26 mouse cellular contexts compared by ENCODE assay signal in the genomic region with DNA sequence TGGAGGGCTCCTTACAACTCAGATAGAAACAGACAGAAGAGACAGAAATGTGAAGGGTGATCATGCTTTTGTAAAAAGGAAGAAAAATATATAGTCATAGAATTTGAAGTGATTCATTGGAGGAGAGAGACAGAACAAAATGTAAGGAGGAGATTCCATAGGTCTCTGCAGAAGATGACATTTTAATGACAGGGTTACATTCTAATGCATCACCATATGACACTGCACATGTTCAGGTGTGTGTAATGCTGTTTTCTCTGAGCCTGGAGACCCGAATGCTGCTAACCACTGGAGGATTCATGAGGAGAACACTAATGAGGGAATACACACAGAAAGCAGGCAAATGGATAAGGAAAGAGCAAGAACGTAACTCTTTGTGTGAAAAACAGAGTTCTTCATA. TPM values are rescaled to one million over a fixed set of nuclear protein-coding genes. Genes with fewer than 3 reads are reported as not detected.
A peak's percentile ranks its signal among the peaks of the same experiment; 100 is the strongest.
DNase-seq lines count a peak whose midpoint lies in the region; ATAC-seq and TF ChIP-seq lines count a peak whose summit lies in the region.
"Had no signal": no experiment of that assay in that cellular context is flagged by ENCODE, and none has a peak within 500 bp of the region (broad histone marks: within the 10 kb centered on the region; RNA-seq: fewer than 3 reads in every experiment).

No protein-coding gene starts in this region.

- no peak overlapping the region for H3K9ac ChIP-seq in liver, embryonic 12.5 days
- H3K9ac ChIP-seq in liver, embryonic 11.5 days (ENCODE audit: low read depth, low read length), result no peak overlapping the region
- H3K9ac ChIP-seq in liver, postnatal 0 days (replicated peaks), result no peak overlapping the region
- no peak overlapping the region for H3K9ac ChIP-seq in hindbrain, postnatal 0 days (replicated peaks; ENCODE audit: low read length)
- H3K9ac ChIP-seq: embryonic facial prominence, embryonic 15.5 days; hindbrain, embryonic 12.5 days had no signal

- no peak for DNase-seq in liver, embryonic 11.5 days (ENCODE audit: low spot score)
- no peak for DNase-seq in spleen, adult 2 months (ENCODE audit: low read depth in 1 of 2, low spot score in 2 of 2)
- DNase-seq in spleen, postnatal 14 days (ENCODE audit: low spot score in 2 of 2), result no peak
- DNase-seq in liver, postnatal 0 days, result no peak
- DNase-seq in left cerebral cortex, adult 11 months (ENCODE audit: low spot score), result no peak
- DNase-seq in cerebellum, adult 11-12 months, result no peak
- DNase-seq in hindbrain, postnatal 0 days (ENCODE audit: low spot score), result no peak
- DNase-seq: adrenal gland, postnatal 14 days; cerebellum, adult 2 months; cerebellum, postnatal 10 days; embryo, embryonic 11 days; gastrocnemius, postnatal 36 days; heart, adult 11 months; heart, postnatal 10 days; heart, postnatal 4 days had no signal

- H3K27me3 ChIP-seq in liver, embryonic 12.5 days (replicated peaks), result no peaks in the 10 kb centered on the region
- H3K27me3 ChIP-seq in liver, embryonic 11.5 days (replicated peaks; ENCODE audit: control insufficient read depth, insufficient read depth, low read length), result no peaks in the 10 kb centered on the region
- no peaks in the 10 kb centered on the region for H3K27me3 ChIP-seq in spleen, adult 2 months (ENCODE audit: control insufficient read depth, insufficient read depth, low read length)
- H3K27me3 ChIP-seq in liver, postnatal 0 days (ENCODE audit: insufficient read depth, low read length), result no peaks in the 10 kb centered on the region
- H3K27me3 ChIP-seq in hindbrain, postnatal 0 days (ENCODE audit: insufficient read depth, low read length), result no peaks in the 10 kb centered on the region
- H3K27me3 ChIP-seq: embryonic facial prominence, embryonic 15.5 days; hindbrain, embryonic 12.5 days had no signal

- 65% methylated on average over 2 of the region's 2 CpGs for WGBS in liver, embryonic 12.5 days (ENCODE audit: insufficient replicate concordance)
- WGBS in liver, embryonic 11.5 days, result 80% methylated on average over 2 of the region's 2 CpGs
- 28% methylated on average over 2 of the region's 2 CpGs for WGBS in spleen, adult 2 months
- 60% methylated on average over 2 of the region's 2 CpGs for WGBS in liver, postnatal 0 days (ENCODE audit: insufficient replicate concordance)
- 79% methylated on average over 2 of the region's 2 CpGs for WGBS in hindbrain, postnatal 0 days

- no peaks in the 10 kb centered on the region for H3K9me3 ChIP-seq in liver, embryonic 12.5 days (replicated peaks)
- H3K9me3 ChIP-seq in liver, embryonic 11.5 days (ENCODE audit: control insufficient read depth, low read length), result no peaks in the 10 kb centered on the region
- no peaks in the 10 kb centered on the region for H3K9me3 ChIP-seq in liver, postnatal 0 days (ENCODE audit: low read length)
- no peaks in the 10 kb centered on the region for H3K9me3 ChIP-seq in hindbrain, postnatal 0 days (ENCODE audit: low read length)
- H3K9me3 ChIP-seq: embryonic facial prominence, embryonic 15.5 days; forebrain, embryonic 10.5 days; hindbrain, embryonic 12.5 days had no signal

- no peak overlapping the region for H3K27ac ChIP-seq in liver, embryonic 12.5 days
- H3K27ac ChIP-seq in liver, embryonic 11.5 days (ENCODE audit: low read depth, low read length), result no peak overlapping the region
- no peak overlapping the region; the same call in 1 of the 2 replicates for H3K27ac ChIP-seq in spleen, adult 2 months (ENCODE audit: insufficient read depth, low read length)
- H3K27ac ChIP-seq in liver, postnatal 0 days (ENCODE audit: low read depth), result no peak overlapping the region
- no peak overlapping the region for H3K27ac ChIP-seq in hindbrain, postnatal 0 days
- H3K27ac ChIP-seq: embryonic facial prominence, embryonic 15.5 days; forebrain, embryonic 10.5 days; hindbrain, embryonic 12.5 days had no signal

- H3K4me1 ChIP-seq in liver, embryonic 12.5 days, result no peaks in the 10 kb centered on the region
- no peaks in the 10 kb centered on the region for H3K4me1 ChIP-seq in liver, embryonic 11.5 days (replicated peaks; ENCODE audit: control insufficient read depth, insufficient read depth, low read length)
- H3K4me1 ChIP-seq in spleen, adult 2 months (ENCODE audit: control insufficient read depth, insufficient read depth, insufficient read length), result peaks cover 3% of the 10 kb centered on the region; the same call in 1 of the 2 replicates
- H3K4me1 ChIP-seq in liver, postnatal 0 days (ENCODE audit: insufficient read depth), result no peaks in the 10 kb centered on the region
- H3K4me1 ChIP-seq in hindbrain, postnatal 0 days (ENCODE audit: insufficient read depth, low read length), result no peaks in the 10 kb centered on the region
- H3K4me1 ChIP-seq: embryonic facial prominence, embryonic 15.5 days; forebrain, embryonic 10.5 days; hindbrain, embryonic 12.5 days had no signal

- H3K4me3 ChIP-seq in liver, embryonic 12.5 days, result no peak overlapping the region
- H3K4me3 ChIP-seq in liver, embryonic 11.5 days (ENCODE audit: low read depth, low read length), result no peak overlapping the region
- H3K4me3 ChIP-seq in spleen, adult 2 months (ENCODE audit: extremely low read depth, insufficient read depth, insufficient read length), result peak overlapping the region; percentile 51
- peak overlapping the region; percentile 34 for H3K4me3 ChIP-seq in liver, postnatal 0 days (ENCODE audit: low read depth, low read length)
- H3K4me3 ChIP-seq in hindbrain, postnatal 0 days (ENCODE audit: low read length), result no peak overlapping the region
- H3K4me3 ChIP-seq: embryonic facial prominence, embryonic 15.5 days; erythroblast, embryonic 14.5 days; forebrain, embryonic 10.5 days; hindbrain, embryonic 12.5 days had no signal

- no peak for ATAC-seq in liver, embryonic 12.5 days
- no peak for ATAC-seq in liver, embryonic 11.5 days (replicated peaks; ENCODE audit: low FRiP score)
- no peak for ATAC-seq in liver, postnatal 0 days
- ATAC-seq in hindbrain, postnatal 0 days, result no peak
- ATAC-seq: forebrain, embryonic 14.5 days had no signal

- no peaks in the 10 kb centered on the region for H3K36me3 ChIP-seq in liver, embryonic 12.5 days
- H3K36me3 ChIP-seq in liver, embryonic 11.5 days (ENCODE audit: control insufficient read depth, insufficient read depth, low read length), result no peaks in the 10 kb centered on the region
- peaks cover 10% of the 10 kb centered on the region for H3K36me3 ChIP-seq in spleen, adult 2 months (ENCODE audit: control insufficient read depth, insufficient read depth, low read length)
- H3K36me3 ChIP-seq in liver, postnatal 0 days (replicated peaks; ENCODE audit: insufficient read depth, low read length), result no peaks in the 10 kb centered on the region
- H3K36me3 ChIP-seq in hindbrain, postnatal 0 days (ENCODE audit: insufficient read depth, low read length), result no peaks in the 10 kb centered on the region
- H3K36me3 ChIP-seq: embryonic facial prominence, embryonic 15.5 days; forebrain, embryonic 10.5 days; hindbrain, embryonic 12.5 days had no signal

- no peak for TF ChIP-seq EP300 in liver, postnatal 0 days (IDR thresholded peaks at IDR 0.05; ENCODE audit: low read depth)

- H3K4me2 ChIP-seq in liver, embryonic 12.5 days, result 0 out of 2 replicates have a peak overlapping the region, but pooled peaks have one; percentile 6
- H3K4me2 ChIP-seq in liver, embryonic 11.5 days, result no peak overlapping the region
- peak overlapping the region; percentile 47 for H3K4me2 ChIP-seq in liver, postnatal 0 days (ENCODE audit: low read depth, low read length)
- H3K4me2 ChIP-seq in hindbrain, postnatal 0 days (ENCODE audit: low read depth, low read length), result no peak overlapping the region
- H3K4me2 ChIP-seq: embryonic facial prominence, embryonic 15.5 days; hindbrain, embryonic 12.5 days had no signal

- no peak for TF ChIP-seq CTCF in spleen, adult 2 months (IDR thresholded peaks at IDR 0.05; ENCODE audit: extremely low read depth, insufficient read depth, insufficient read length, insufficient replicate concordance)
- TF ChIP-seq CTCF in liver, postnatal 0 days (IDR thresholded peaks at IDR 0.05; ENCODE audit: low read depth), result no peak
- no peak for TF ChIP-seq CTCF in hindbrain, postnatal 0 days (IDR thresholded peaks at IDR 0.05; ENCODE audit: low read depth)

- no peak for TF ChIP-seq POLR2A in spleen, adult 2 months (IDR thresholded peaks at IDR 0.05; ENCODE audit: low read depth, low read length)

RNA-seq across cellular contexts. Expression of a gene that starts 0.8 kb away (rescaled TPM):
- polyA plus RNA-seq in liver, embryonic 12.5 days (2016; fragmentation: Nextera tagmentation; extraction: Ambion mirVana), result 1.3 TPM in 2 replicates
- 0.96 and 1.1 TPM in 2 replicates for polyA plus RNA-seq in liver, embryonic 11.5 days (2014; fragmentation: Nextera tagmentation; extraction: Ambion mirVana)
- polyA plus RNA-seq in spleen, adult 2 months (2012; rRNA removed), result 4.4 and 5.0 TPM in 2 replicates
- polyA plus RNA-seq in liver, postnatal 0 days (2015; fragmentation: Nextera tagmentation; extraction: Ambion mirVana), result 1.0 and 1.5 TPM in 2 replicates
- not detected in 2 replicates for total RNA-seq in hindbrain, postnatal 0 days (2014; rRNA removed)
- polyA plus RNA-seq in hindbrain, postnatal 0 days (2015; fragmentation: Nextera tagmentation; extraction: Ambion mirVana), result not detected in 2 replicates
- total RNA-seq: gastrocnemius, adult 8-10 months; heart, postnatal 4 days; MEL had no signal
- polyA plus RNA-seq: C2C12; forebrain, embryonic 14.5 days; hindbrain, embryonic 12.5 days had no signal

RNA-seq across cellular contexts. Expression of a gene that starts 57.1 kb away (rescaled TPM):
- not detected in 2 replicates for polyA plus RNA-seq in liver, embryonic 12.5 days (2016; fragmentation: Nextera tagmentation; extraction: Ambion mirVana)
- not detected in 2 replicates for polyA plus RNA-seq in liver, embryonic 11.5 days (2014; fragmentation: Nextera tagmentation; extraction: Ambion mirVana)
- polyA plus RNA-seq in spleen, adult 2 months (2012; rRNA removed), result not detected in 2 replicates
- polyA plus RNA-seq in liver, postnatal 0 days (2015; fragmentation: Nextera tagmentation; extraction: Ambion mirVana), result not detected in 2 replicates
- total RNA-seq in hindbrain, postnatal 0 days (2014; rRNA removed), result not detected in 2 replicates
- not detected in 2 replicates for polyA plus RNA-seq in hindbrain, postnatal 0 days (2015; fragmentation: Nextera tagmentation; extraction: Ambion mirVana)
- total RNA-seq: adrenal gland, postnatal 14 days; gastrocnemius, adult 8-10 months; gastrocnemius, postnatal 36 days; heart, postnatal 10 days; heart, postnatal 4 days; MEL had no signal
- polyA plus RNA-seq: C2C12; cerebellum, adult 2 months; embryonic facial prominence, embryonic 11.5 days; erythroblast, embryonic 14.5 days; forebrain, embryonic 10.5 days; forebrain, embryonic 14.5 days; heart, embryonic 14.5 days; hindbrain, embryonic 12.5 days had no signal

Comparison
In these comparisons a context has a peak if more than half of its experiments do, and no peak if none do; other contexts are left out.
1. H3K4me2 ChIP-seq: peak in liver, embryonic 12.5 days (single experiment) and liver, postnatal 0 days (single experiment); none in liver, embryonic 11.5 days (single experiment) and hindbrain, postnatal 0 days (single experiment).
2. H3K4me3 ChIP-seq: peak in spleen, adult 2 months (single experiment) and liver, postnatal 0 days (single experiment); none in liver, embryonic 12.5 days (single experiment), liver, embryonic 11.5 days (single experiment) and hindbrain, postnatal 0 days (single experiment).